Mouse (Mus musculus) cortical plate, adult 2 months (tissue): ENCODE results near the gene Ntn4.

Experiments
- CTCF ChIP-seq: fragments of 200-500 bp; IDR thresholded peaks from 2 replicates; pipeline ENCODE4 v1.5.1; 2011; ENCODE audit warnings: mild to moderate bottlenecking, control low read depth, low read length; ENCODE audit not compliant: insufficient read depth; ENCODE audit errors: extremely low read depth
- POLR2A ChIP-seq: fragments of 200-500 bp; IDR thresholded peaks from 2 replicates; pipeline ENCODE4 v1.6.1; 2011; ENCODE audit warnings: mild to moderate bottlenecking, low read length, control low read depth; ENCODE audit not compliant: insufficient read depth; ENCODE audit errors: extremely low read depth

- TF ChIP-seq CTCF = no peak
- no peak for TF ChIP-seq POLR2A
Observed at GRCm38 (mm10) chr10:93610896-93611295, 29.6 kb upstream of the Ntn4 start.
